Mouse (Mus musculus) intestine, embryonic 16.5 days (tissue): ENCODE results near the gene Sly. TPM values are rescaled to one million over a fixed set of nuclear protein-coding genes. Genes with fewer than 3 reads are reported as not detected.
"Not testable (repeated sequence)": the region's sequence is repeated elsewhere in the genome, so short reads cannot be mapped to it uniquely, and the experiment has no call there.

Experiments
- ATAC-seq: fragments of 200-750 bp; cut with Nextera tagmentation; 2 replicates; pipeline ENCODE4 v1.8.0; 2017; ENCODE audit warnings: moderate TSS enrichment, moderate library complexity
- H3K27ac ChIP-seq: fragments of 300-500 bp; sonication (generic); 2 replicates; pipeline ENCODE4 v1.5.1; 2014; ENCODE audit warnings: mild to moderate bottlenecking, low read length
- H3K27me3 ChIP-seq: fragments of 300-500 bp; sonication (generic); replicated peaks from 2 replicates; pipeline ENCODE4 v1.6.1; 2014; ENCODE audit warnings: low read length, control low read depth, mixed read lengths; ENCODE audit not compliant: control insufficient read depth, insufficient read depth
- H3K36me3 ChIP-seq: fragments of 300-500 bp; sonication (generic); 2 replicates; pipeline ENCODE4 v1.6.1; 2014; ENCODE audit warnings: low read length, control low read depth; ENCODE audit not compliant: control insufficient read depth, insufficient read depth
- H3K4me1 ChIP-seq: fragments of 300-500 bp; sonication (generic); 2 replicates; pipeline ENCODE4 v1.6.1; 2014; ENCODE audit warnings: low read length, control low read depth, mixed read lengths; ENCODE audit not compliant: control insufficient read depth, insufficient read depth
- H3K4me2 ChIP-seq: fragments of 300-500 bp; sonication (generic); 2 replicates; pipeline ENCODE4 v1.6.1; 2014; ENCODE audit warnings: low read depth, low read length, control low read depth
- H3K4me3 ChIP-seq: fragments of 300-500 bp; sonication (generic); 2 replicates; pipeline ENCODE4 v1.5.1; 2014; ENCODE audit warnings: mild to moderate bottlenecking, low read length
- H3K9ac ChIP-seq: fragments of 300-500 bp; sonication (generic); 2 replicates; pipeline ENCODE4 v1.6.1; 2014; ENCODE audit warnings: low read depth, low read length
- H3K9me3 ChIP-seq: fragments of 300-500 bp; sonication (generic); 2 replicates; pipeline ENCODE4 v1.6.1; 2016; ENCODE audit warnings: low read length, control low read depth; ENCODE audit not compliant: control insufficient read depth
- WGBS: fragments of 180-500 bp; shearing (Covaris S2); extraction: QIAGEN DNeasy Blood & Tissue Kit; methylation state at CpG from one replicate; pipeline ENCODE4 v1.1.7; 2014; 5-methylcytosine and 5-hydroxymethylcytosine counted together
- polyA plus RNA-seq: library from polyadenylated mRNA; unstranded; fragments of >200 nt; fragmentation: Nextera tagmentation; extraction: Ambion mirVana; gene quantifications from 2 replicates; pipeline ENCODE4 v1.2.1, GENCODE M21; 2015

Gene Sly
- not detected in 2 replicates for polyA plus RNA-seq

DNA sequence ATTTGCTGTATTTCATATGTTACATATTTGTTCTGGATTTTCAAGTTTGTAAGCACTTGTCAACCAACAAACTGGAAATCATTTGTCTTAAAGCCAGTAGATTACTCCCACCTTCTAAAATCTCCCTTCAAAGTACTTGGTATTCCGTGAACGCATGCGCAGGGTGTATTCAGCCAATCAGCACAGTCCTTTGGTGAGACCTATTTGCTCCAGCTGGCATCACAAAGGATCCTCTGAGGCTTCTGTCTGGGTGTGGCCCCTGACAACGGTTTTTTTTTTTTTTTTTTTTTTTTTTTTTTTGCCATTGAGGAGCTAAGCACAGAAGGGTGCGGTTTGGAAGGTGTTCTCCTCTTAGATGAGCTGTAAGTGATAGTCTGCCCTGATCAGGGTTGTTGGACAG lies at the start of gene Sly:
Gene Sly, plus strand, starts transcription at position 301 of the 400 bp plus-strand sequence.
- H3K36me3 ChIP-seq, H3K27ac ChIP-seq, H3K4me2 ChIP-seq, H3K4me1 ChIP-seq, H3K4me3 ChIP-seq, H3K27me3 ChIP-seq, H3K9ac ChIP-seq, H3K9me3 ChIP-seq, ATAC-seq: not testable (repeated sequence)
- whole genome bisulfite sequencing: no CpG with 5 or more reads among the region's 5 CpGs
